In genomic region chr11:40692511-40693365, GRCm38 (mm10) we compare ENCODE assay signal across 8 mouse cellular contexts. TPM values are rescaled to one million over a fixed set of nuclear protein-coding genes. Genes with fewer than 3 reads are reported as not detected.
DNase-seq lines count a peak whose midpoint lies in the region; ATAC-seq lines count a peak whose summit lies in the region.

No protein-coding gene starts in this region.

- peak overlapping the region; percentile 98 for H3K27ac ChIP-seq in intestine, embryonic 14.5 days (ENCODE audit: low read depth)

- DNase-seq in adipocyte (ENCODE audit: low spot score), result peak; percentile 96
- peak; percentile 96 for DNase-seq in embryo, embryonic 10 days (ENCODE audit: low spot score)
- peak; percentile 95 for DNase-seq in gastrocnemius, postnatal 14 days
- DNase-seq in intestine, embryonic 14.5 days (ENCODE audit: low spot score), result peak; percentile 93
- peak; percentile 91 to 93 for DNase-seq in left cerebral cortex, postnatal 14 days (ENCODE audit: low spot score in 2 of 2)
- peak; percentile 94 for DNase-seq in mesoderm, embryonic 11.5 days (ENCODE audit: low read depth, low spot score)
- DNase-seq in right cerebral cortex, postnatal 36 days (ENCODE audit: low spot score in 2 of 2), result peak; percentile 90 to 93
- peak; percentile 94 for DNase-seq in yolk sac, embryonic 10.5 days (ENCODE audit: low spot score)

- peak overlapping the region; percentile 91 for H3K4me2 ChIP-seq in intestine, embryonic 14.5 days (ENCODE audit: low read length)

- H3K4me1 ChIP-seq in intestine, embryonic 14.5 days (replicated peaks; ENCODE audit: control insufficient read depth, insufficient read depth, low read length), result peaks cover 19% of the 10 kb centered on the region

- H3K27me3 ChIP-seq in intestine, embryonic 14.5 days (replicated peaks; ENCODE audit: control insufficient read depth, insufficient read depth, low read length), result no peaks in the 10 kb centered on the region

- no peaks in the 10 kb centered on the region for H3K36me3 ChIP-seq in intestine, embryonic 14.5 days (ENCODE audit: control insufficient read depth, insufficient read depth, low read length)

- ATAC-seq in intestine, embryonic 14.5 days (replicated peaks; ENCODE audit: low FRiP score, low TSS enrichment, low read depth), result peak; percentile 95

- WGBS in intestine, embryonic 14.5 days, result under 1% methylated on average over 36 of the region's 36 CpGs

- peak overlapping the region; percentile 81 for H3K9ac ChIP-seq in intestine, embryonic 14.5 days (ENCODE audit: low read length)

- H3K4me3 ChIP-seq in intestine, embryonic 14.5 days (ENCODE audit: low read depth, low read length), result peak overlapping the region; percentile 71

- H3K9me3 ChIP-seq in intestine, embryonic 14.5 days (ENCODE audit: control insufficient read depth, low read length), result no peaks in the 10 kb centered on the region

- intact Hi-C loops in gastrocnemius, postnatal 14 days (cut with DNase I; ENCODE audit: low total_unique reads), result loop anchor here (10.0 kb wide), 1 partner anchor 62 kb away; the partner anchor contains the start of gene Ccng1
- intact Hi-C loops in left cerebral cortex, postnatal 14 days (cut with DNase I), result loop anchor here (5.0 kb wide), 2 partner anchors 40 to 60 kb away; partner anchors contain the start of genes Hmmr and Nudcd2

RNA-seq across cellular contexts. Expression of gene Mat2b, which starts 2.3 kb away (rescaled TPM):
- total RNA-seq in gastrocnemius, postnatal 14 days (2021), result 10 to 100 TPM; 50.2 to 53.9 TPM
- polyA plus RNA-seq in intestine, embryonic 14.5 days (2014; fragmentation: Nextera tagmentation; extraction: Ambion mirVana), result 88.4 and 89.8 TPM in 2 replicates
- total RNA-seq in left cerebral cortex, postnatal 14 days (2021), result 100 to 1,000 TPM; 134 to 137 TPM

RNA-seq across cellular contexts. Expression of gene Hmmr, which starts 40.5 kb away (rescaled TPM):
- total RNA-seq in gastrocnemius, postnatal 14 days (2021), result 1 to 10 TPM; 1.8 to 1.9 TPM
- 45.0 and 48.0 TPM in 2 replicates for polyA plus RNA-seq in intestine, embryonic 14.5 days (2014; fragmentation: Nextera tagmentation; extraction: Ambion mirVana)
- total RNA-seq in left cerebral cortex, postnatal 14 days (2021), result 1 to 10 TPM; 1.1 to 1.7 TPM

RNA-seq across cellular contexts. Expression of gene Nudcd2, which starts 40.7 kb away (rescaled TPM):
- total RNA-seq in gastrocnemius, postnatal 14 days (2021), result 10 to 100 TPM; 14.3 to 20.1 TPM
- 147 and 149 TPM in 2 replicates for polyA plus RNA-seq in intestine, embryonic 14.5 days (2014; fragmentation: Nextera tagmentation; extraction: Ambion mirVana)
- 10 to 100 TPM; 19.3 to 20.0 TPM for total RNA-seq in left cerebral cortex, postnatal 14 days (2021)

Comparison
In these comparisons a context has a peak if more than half of its experiments do, and no peak if none do; other contexts are left out.
1. Peak in every context shown above with its lines: DNase-seq, ATAC-seq, H3K4me3 ChIP-seq and H3K27ac ChIP-seq.